Mouse (Mus musculus): ENCODE results near the gene Erich2. TPM values are rescaled to one million over a fixed set of nuclear protein-coding genes. Genes with fewer than 3 reads are reported as not detected.

Erich2 gene
- polyA plus RNA-seq (2012; rRNA removed) (1.1 and 2.0 TPM in 2 replicates), polyA plus RNA-seq (2014; fragmentation: Nextera tagmentation; extraction: Ambion mirVana) (1.3 and 2.2 TPM in 2 replicates)

GRCm38 (mm10) chr2:70508496-70508895 lies at the start of gene Erich2:
Gene Erich2, plus strand, starts transcription at chr2:70508819.
- WGBS, result 15% methylated on average over 10 of the region's 10 CpGs
- H3K27me3 ChIP-seq (ENCODE audit: control insufficient read depth, insufficient read depth, low read length), result no peaks in the 10 kb centered on the region
- no peaks in the 10 kb centered on the region for H3K9me3 ChIP-seq (ENCODE audit: control insufficient read depth, low read length)
- peak within 1 kb of the TSS; percentile 84 for H3K4me2 ChIP-seq (replicated peaks; ENCODE audit: low read depth, low read length, severe bottlenecking)
- H3K9ac ChIP-seq (ENCODE audit: low read depth, low read length, severe bottlenecking), result peak within 1 kb of the TSS; percentile 55
- H3K36me3 ChIP-seq (ENCODE audit: control insufficient read depth, insufficient read depth, low read length), result no peaks in the 10 kb centered on the region
- peaks cover 5% of the 10 kb centered on the region; the same call in 1 of the 2 replicates for H3K4me1 ChIP-seq (ENCODE audit: control insufficient read depth, insufficient read depth, low read length)
- TF ChIP-seq POLR2A (IDR thresholded peaks at IDR 0.05; ENCODE audit: borderline replicate concordance, extremely low read depth, insufficient read depth, insufficient read length), result no peak
- no peak within 1 kb of the TSS for H3K27ac ChIP-seq (replicated peaks; ENCODE audit: low read depth, low read length)
- DNase-seq (ENCODE audit: low spot score), result no peak
- H3K4me3 ChIP-seq (replicated peaks; ENCODE audit: low read length), result peak within 1 kb of the TSS; percentile 57
- no peak for ATAC-seq (ENCODE audit: low FRiP score, low read depth)

- Histone ChIP-seq H3K36me3 (ENCODE audit: control insufficient read depth, insufficient read depth, low read length) (no peaks in the 10 kb centered on the region), H3K4me3 (replicated peaks; ENCODE audit: low read length) (no peak overlapping the region), H3K9me3 (ENCODE audit: control insufficient read depth, low read length) (no peaks in the 10 kb centered on the region), H3K9ac (ENCODE audit: low read depth, low read length, severe bottlenecking) (no peak overlapping the region), H3K4me2 (replicated peaks; ENCODE audit: low read depth, low read length, severe bottlenecking) (no peak overlapping the region), H3K4me1 (ENCODE audit: control insufficient read depth, insufficient read depth, low read length) (no peaks in the 10 kb centered on the region), H3K27me3 (ENCODE audit: control insufficient read depth, insufficient read depth, low read length) (no peaks in the 10 kb centered on the region), H3K27ac (replicated peaks; ENCODE audit: low read depth, low read length) (no peak overlapping the region)
- 81% methylated on average over 1 of the region's 1 CpGs for WGBS
- ATAC-seq (ENCODE audit: low FRiP score, low read depth) (no peak), DNase-seq (ENCODE audit: low spot score) (no peak)
- TF ChIP-seq POLR2A (IDR thresholded peaks at IDR 0.05; ENCODE audit: borderline replicate concordance, extremely low read depth, insufficient read depth, insufficient read length), result no peak
These were observed 45.0 kb upstream of the Erich2 start for GRCm38 (mm10) chr2:70463606-70464005.

GRCm38 (mm10) chr2:70471136-70471535 lies 37.5 kb upstream of the Erich2 start:
- no peak overlapping the region for H3K9ac ChIP-seq (ENCODE audit: low read depth, low read length, severe bottlenecking)
- 16% methylated on average over 5 of the region's 5 CpGs for WGBS
- no peak overlapping the region for H3K4me3 ChIP-seq (replicated peaks; ENCODE audit: low read length)
- H3K27me3 ChIP-seq (ENCODE audit: control insufficient read depth, insufficient read depth, low read length), result peaks cover 66% of the 10 kb centered on the region
- no peaks in the 10 kb centered on the region for H3K9me3 ChIP-seq (ENCODE audit: control insufficient read depth, low read length)
- H3K4me1 ChIP-seq (ENCODE audit: control insufficient read depth, insufficient read depth, low read length), result peaks cover 19% of the 10 kb centered on the region
- ATAC-seq (ENCODE audit: low FRiP score, low read depth), result no peak
- DNase-seq (ENCODE audit: low spot score), result no peak
- no peaks in the 10 kb centered on the region for H3K36me3 ChIP-seq (ENCODE audit: control insufficient read depth, insufficient read depth, low read length)
- no peak for TF ChIP-seq POLR2A (IDR thresholded peaks at IDR 0.05; ENCODE audit: borderline replicate concordance, extremely low read depth, insufficient read depth, insufficient read length)
- H3K27ac ChIP-seq (replicated peaks; ENCODE audit: low read depth, low read length), result no peak overlapping the region
- H3K4me2 ChIP-seq (replicated peaks; ENCODE audit: low read depth, low read length, severe bottlenecking), result no peak overlapping the region

GRCm38 (mm10) chr2:70471861-70472620 lies 36.6 kb upstream of the Erich2 start:
- peak; percentile 37 for DNase-seq (ENCODE audit: low spot score)
- Histone ChIP-seq H3K27ac (replicated peaks; ENCODE audit: low read depth, low read length) (no peak overlapping the region), H3K4me1 (ENCODE audit: control insufficient read depth, insufficient read depth, low read length) (peaks cover 21% of the 10 kb centered on the region), H3K27me3 (ENCODE audit: control insufficient read depth, insufficient read depth, low read length) (peaks cover 75% of the 10 kb centered on the region), H3K36me3 (ENCODE audit: control insufficient read depth, insufficient read depth, low read length) (no peaks in the 10 kb centered on the region), H3K4me3 (replicated peaks; ENCODE audit: low read length) (peak overlapping the region; percentile 37), H3K9ac (ENCODE audit: low read depth, low read length, severe bottlenecking) (peak overlapping the region; percentile 9; the same call in 1 of the 2 replicates), H3K4me2 (replicated peaks; ENCODE audit: low read depth, low read length, severe bottlenecking) (peak overlapping the region; percentile 67), H3K9me3 (ENCODE audit: control insufficient read depth, low read length) (no peaks in the 10 kb centered on the region)
- TF ChIP-seq POLR2A (IDR thresholded peaks at IDR 0.05; ENCODE audit: borderline replicate concordance, extremely low read depth, insufficient read depth, insufficient read length), result no peak
- no peak for ATAC-seq (ENCODE audit: low FRiP score, low read depth)
- WGBS, result 2% methylated on average over 43 of the region's 48 CpGs

GRCm38 (mm10) chr2:70497715-70498318 lies 10.8 kb upstream of the Erich2 start:
- Histone ChIP-seq H3K9ac (ENCODE audit: low read depth, low read length, severe bottlenecking) (no peak overlapping the region), H3K27me3 (ENCODE audit: control insufficient read depth, insufficient read depth, low read length) (no peaks in the 10 kb centered on the region), H3K36me3 (ENCODE audit: control insufficient read depth, insufficient read depth, low read length) (no peaks in the 10 kb centered on the region), H3K27ac (replicated peaks; ENCODE audit: low read depth, low read length) (no peak overlapping the region), H3K9me3 (ENCODE audit: control insufficient read depth, low read length) (no peaks in the 10 kb centered on the region), H3K4me1 (ENCODE audit: control insufficient read depth, insufficient read depth, low read length) (no peaks in the 10 kb centered on the region), H3K4me3 (replicated peaks; ENCODE audit: low read length) (no peak overlapping the region), H3K4me2 (replicated peaks; ENCODE audit: low read depth, low read length, severe bottlenecking) (no peak overlapping the region)
- WGBS, result 32% methylated on average over 13 of the region's 13 CpGs
- TF ChIP-seq POLR2A (IDR thresholded peaks at IDR 0.05; ENCODE audit: borderline replicate concordance, extremely low read depth, insufficient read depth, insufficient read length), result no peak
- ATAC-seq (ENCODE audit: low FRiP score, low read depth) (no peak), DNase-seq (ENCODE audit: low spot score) (no peak)

All from limb, embryonic 14.5 days (tissue).